Mouse (Mus musculus) forebrain, embryonic 16.5 days (tissue): ENCODE results near the gene Msi2. TPM values are rescaled to one million over a fixed set of nuclear protein-coding genes. Genes with fewer than 3 reads are reported as not detected.

Experiments used
- ATAC-seq: fragments of 200-750 bp; cut with Nextera tagmentation; 2 replicates; pipeline ENCODE4 v1.8.0; 2017; ENCODE audit warnings: mild to moderate bottlenecking, moderate library complexity
- H3K27ac ChIP-seq: fragments of 300-500 bp; sonication (generic); 2 replicates; pipeline ENCODE4 v1.5.1; 2014; ENCODE audit warnings: low read length, control low read depth
- H3K27me3 ChIP-seq: fragments of 300-500 bp; sonication (generic); replicated peaks from 2 replicates; pipeline ENCODE4 v1.6.1; 2014; ENCODE audit warnings: low read length; ENCODE audit not compliant: control insufficient read depth, insufficient read depth
- H3K36me3 ChIP-seq: fragments of 300-500 bp; sonication (generic); 2 replicates; pipeline ENCODE4 v1.6.1; 2014; ENCODE audit not compliant: control insufficient read depth, insufficient read depth
- H3K4me1 ChIP-seq: fragments of 300-500 bp; sonication (generic); replicated peaks from 2 replicates; pipeline ENCODE4 v1.6.1; 2014; ENCODE audit warnings: low read length; ENCODE audit not compliant: control insufficient read depth, insufficient read depth
- H3K4me2 ChIP-seq: fragments of 300-500 bp; sonication (generic); 2 replicates; pipeline ENCODE4 v1.6.1; 2014; ENCODE audit warnings: mild to moderate bottlenecking, low read length, control low read depth
- H3K4me3 ChIP-seq: fragments of 300-500 bp; sonication (generic); replicated peaks from 2 replicates; pipeline ENCODE4 v1.5.1; 2014; ENCODE audit warnings: mild to moderate bottlenecking, low read length, control low read depth
- H3K9ac ChIP-seq: fragments of 300-500 bp; sonication (generic); replicated peaks from 2 replicates; pipeline ENCODE4 v1.6.1; 2014; ENCODE audit warnings: low read depth, low read length, control low read depth
- H3K9me3 ChIP-seq: fragments of 300-500 bp; sonication (generic); 2 replicates; pipeline ENCODE4 v1.6.1; 2016; ENCODE audit warnings: low read length; ENCODE audit not compliant: control insufficient read depth
- WGBS: fragments of 180-500 bp; shearing (Covaris S2); extraction: QIAGEN DNeasy Blood & Tissue Kit; methylation state at CpG from one replicate; pipeline ENCODE4 v1.1.7; 2014; 5-methylcytosine and 5-hydroxymethylcytosine counted together
- polyA plus RNA-seq: library from polyadenylated mRNA; unstranded; fragments of >200 nt; fragmentation: Nextera tagmentation; extraction: Ambion mirVana; gene quantifications from 2 replicates; pipeline ENCODE4 v1.2.1, GENCODE M21; 2015

Gene Msi2
- polyA plus RNA-seq, 1 experiment from 2014 or later = 23.4 TPM

DNA sequence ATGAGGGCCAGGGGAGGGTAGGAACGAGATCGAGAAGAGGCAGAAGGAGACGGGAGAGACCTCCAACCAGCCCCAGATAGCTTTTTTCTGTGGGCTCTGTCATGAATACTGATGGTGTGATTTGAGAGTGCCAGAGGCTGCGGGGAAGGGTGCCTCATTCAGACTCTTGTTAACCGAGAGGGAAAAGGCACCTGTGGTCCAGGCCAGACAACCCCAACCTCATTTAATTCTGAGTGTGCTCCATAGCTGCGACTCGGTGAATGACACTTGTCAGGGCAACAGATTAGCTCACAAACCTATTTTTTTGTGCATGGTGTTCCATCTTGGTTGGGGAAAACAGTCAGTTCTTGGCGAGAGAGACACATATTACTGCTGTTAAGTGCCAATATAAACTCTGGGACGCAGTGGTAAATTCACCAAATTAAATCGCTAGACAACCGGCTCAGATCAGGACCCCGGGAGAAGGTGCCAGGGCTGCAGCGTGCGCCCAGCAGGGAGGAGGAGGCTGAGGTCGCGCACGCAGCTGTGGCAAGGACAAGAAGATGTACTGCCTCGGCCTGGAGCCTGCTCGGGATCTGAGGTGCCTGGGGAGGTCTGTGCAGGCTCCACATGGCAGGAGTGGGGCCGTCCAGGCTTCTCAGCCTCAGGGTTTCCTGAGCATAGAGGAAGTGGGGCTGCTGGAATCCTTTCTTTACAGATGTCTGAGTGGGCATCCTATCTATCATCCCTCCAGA lies 294.1 kb downstream of the Msi2 start:
- no peak overlapping the region for H3K4me2 ChIP-seq
- H3K36me3 ChIP-seq = no peaks in the 10 kb centered on the region
- no peaks in the 10 kb centered on the region for H3K9me3 ChIP-seq
- H3K27me3 ChIP-seq = no peaks in the 10 kb centered on the region
- WGBS = 28% methylated on average over 20 of the region's 20 CpGs
- H3K4me1 ChIP-seq = peaks cover 38% of the 10 kb centered on the region
- H3K9ac ChIP-seq = peak overlapping the region; percentile 38
- ATAC-seq = 0 out of 2 replicates have a peak, but pooled peaks have one; percentile 34
- H3K4me3 ChIP-seq = no peak overlapping the region
- H3K27ac ChIP-seq = no peak overlapping the region

DNA sequence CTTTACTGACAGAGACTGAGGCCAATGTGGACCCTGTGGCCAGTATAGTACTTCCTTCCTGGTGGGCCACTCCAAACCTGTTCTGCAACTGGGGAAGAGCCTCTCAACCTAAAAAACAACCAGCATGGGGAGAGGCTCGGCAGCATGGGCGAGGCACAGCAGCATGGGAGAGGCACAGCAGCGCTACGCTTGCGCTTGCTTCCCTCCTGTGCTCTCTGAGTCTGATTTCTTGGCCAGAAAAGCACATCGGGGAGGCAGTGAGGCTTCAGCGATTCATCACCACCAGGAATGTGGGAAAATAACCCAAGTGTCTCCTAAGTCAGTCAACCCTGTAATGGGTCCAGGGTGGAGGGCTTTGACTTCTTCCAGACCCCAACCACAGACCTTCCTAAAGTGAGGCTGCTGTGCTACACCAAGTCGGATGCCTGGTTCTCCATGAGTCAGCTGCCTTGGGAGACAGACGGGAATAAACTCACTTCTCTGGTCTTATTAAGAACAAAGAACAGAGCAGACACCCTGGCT lies 297.2 kb downstream of the Msi2 start:
- WGBS = 56% methylated on average over 9 of the region's 9 CpGs
- Histone ChIP-seq H3K9me3 (no peaks in the 10 kb centered on the region), H3K4me2 (no peak overlapping the region), H3K27ac (no peak overlapping the region), H3K36me3 (no peaks in the 10 kb centered on the region), H3K4me3 (no peak overlapping the region), H3K9ac (no peak overlapping the region), H3K4me1 (peaks cover 33% of the 10 kb centered on the region), H3K27me3 (no peaks in the 10 kb centered on the region)
- no peak for ATAC-seq

DNA sequence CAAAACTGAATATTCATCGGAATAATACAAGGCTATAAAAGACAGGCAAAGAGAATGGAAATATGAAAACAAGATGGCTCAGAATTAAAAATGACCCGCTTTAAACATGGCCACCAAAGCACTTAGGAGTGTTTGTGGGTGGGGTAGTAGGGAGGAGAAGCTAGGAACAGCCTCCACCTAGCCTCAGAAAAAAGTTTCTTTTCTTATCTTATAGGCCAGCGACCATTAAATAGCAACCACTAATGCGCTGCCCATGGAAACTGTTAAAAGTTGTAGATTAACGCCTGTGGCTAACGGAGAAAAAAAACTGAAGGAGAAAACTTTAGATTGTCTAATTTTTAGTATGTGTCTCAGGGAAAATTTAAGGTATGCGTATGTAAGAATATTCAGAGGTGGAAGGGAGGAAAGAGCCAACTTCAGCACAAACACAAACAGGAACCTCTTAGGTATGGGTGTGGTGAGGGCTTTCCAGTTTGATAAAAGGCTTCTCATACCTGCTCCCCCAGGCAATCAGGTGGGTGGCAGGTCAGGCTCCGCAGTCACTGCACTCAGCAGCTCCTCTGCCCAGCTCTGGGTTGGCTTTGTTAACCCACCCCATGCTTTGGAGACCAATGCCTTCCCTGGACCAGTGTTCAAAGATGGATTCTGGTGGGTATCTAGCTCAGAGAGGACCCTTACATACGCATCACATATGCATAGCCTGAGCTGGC lies 298.5 kb downstream of the Msi2 start:
- H3K4me2 ChIP-seq = no peak overlapping the region
- no peak overlapping the region for H3K9ac ChIP-seq
- H3K27me3 ChIP-seq = no peaks in the 10 kb centered on the region
- no peak overlapping the region for H3K4me3 ChIP-seq
- 82% methylated on average over 9 of the region's 9 CpGs for WGBS
- H3K27ac ChIP-seq = no peak overlapping the region
- no peaks in the 10 kb centered on the region for H3K9me3 ChIP-seq
- peaks cover 21% of the 10 kb centered on the region for H3K4me1 ChIP-seq
- no peak for ATAC-seq
- H3K36me3 ChIP-seq = no peaks in the 10 kb centered on the region

DNA sequence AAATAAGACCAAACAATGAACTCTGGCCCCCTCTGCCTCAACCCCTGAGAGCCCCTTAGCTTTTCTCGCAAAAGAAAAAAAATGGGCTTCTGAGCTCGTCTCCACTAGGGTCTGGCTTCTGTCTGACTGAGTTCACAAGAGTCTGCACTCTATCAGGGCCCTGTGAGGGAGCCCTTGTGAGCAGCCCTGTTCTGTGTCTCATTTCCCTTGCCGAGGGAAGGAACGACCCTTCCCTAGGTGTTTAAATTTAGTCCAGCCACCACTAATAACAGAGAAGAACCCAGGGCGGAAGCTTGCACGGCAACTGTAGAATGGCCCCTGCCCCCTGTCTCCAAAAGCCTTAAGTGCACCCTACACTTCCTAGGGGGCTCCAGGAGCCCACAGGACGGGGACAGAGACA lies 299.2 kb downstream of the Msi2 start:
- H3K27me3 ChIP-seq = no peaks in the 10 kb centered on the region
- H3K4me3 ChIP-seq = no peak overlapping the region
- H3K4me1 ChIP-seq = peaks cover 21% of the 10 kb centered on the region
- H3K9me3 ChIP-seq = no peaks in the 10 kb centered on the region
- no peak overlapping the region for H3K9ac ChIP-seq
- H3K4me2 ChIP-seq = no peak overlapping the region
- H3K27ac ChIP-seq = no peak overlapping the region
- no peaks in the 10 kb centered on the region for H3K36me3 ChIP-seq
- 52% methylated on average over 7 of the region's 7 CpGs for WGBS
- ATAC-seq = no peak

DNA sequence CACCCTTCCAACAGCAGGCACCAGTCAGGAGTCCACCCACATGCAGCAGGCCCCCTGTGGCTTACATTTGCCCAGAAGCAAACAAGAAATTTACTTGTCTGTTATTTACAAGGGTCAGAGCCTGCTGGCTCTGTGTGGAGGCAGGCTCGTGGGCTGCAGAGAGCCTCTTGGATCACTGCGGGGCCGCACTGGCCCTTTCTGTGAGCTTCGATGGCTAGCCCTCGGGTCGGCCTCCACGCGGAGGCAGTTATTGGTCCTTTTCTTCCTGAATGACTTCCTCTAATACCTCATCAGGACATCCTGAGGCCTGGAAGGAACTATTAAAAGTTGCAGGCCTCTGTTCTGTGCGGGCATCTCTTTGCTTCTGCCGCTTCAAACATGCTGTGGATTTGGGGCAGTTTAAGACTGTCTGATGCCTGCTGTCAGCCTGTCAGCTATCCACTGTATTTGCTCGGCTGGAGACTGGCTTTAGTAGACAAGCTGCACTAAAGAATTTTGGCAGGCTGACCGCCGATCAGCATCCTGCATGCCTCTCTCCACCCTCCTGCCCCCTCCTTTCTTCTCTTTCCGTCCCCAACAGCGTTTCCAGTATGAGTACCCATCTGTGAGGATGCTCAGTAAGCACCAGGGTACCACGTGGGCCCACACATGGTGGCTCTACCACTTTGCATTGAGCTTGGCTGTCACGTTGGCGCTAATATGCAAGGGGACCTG lies 304.0 kb downstream of the Msi2 start:
- no peaks in the 10 kb centered on the region for H3K36me3 ChIP-seq
- WGBS = 16% methylated on average over 18 of the region's 18 CpGs
- H3K4me3 ChIP-seq = no peak overlapping the region
- H3K27ac ChIP-seq = 0 out of 2 replicates have a peak overlapping the region, but pooled peaks have one; percentile 26
- peak; percentile 75 for ATAC-seq
- peaks cover 20% of the 10 kb centered on the region for H3K4me1 ChIP-seq
- H3K27me3 ChIP-seq = no peaks in the 10 kb centered on the region
- no peaks in the 10 kb centered on the region for H3K9me3 ChIP-seq
- H3K4me2 ChIP-seq = no peak overlapping the region
- no peak overlapping the region; the same call in 1 of the 2 replicates for H3K9ac ChIP-seq

DNA sequence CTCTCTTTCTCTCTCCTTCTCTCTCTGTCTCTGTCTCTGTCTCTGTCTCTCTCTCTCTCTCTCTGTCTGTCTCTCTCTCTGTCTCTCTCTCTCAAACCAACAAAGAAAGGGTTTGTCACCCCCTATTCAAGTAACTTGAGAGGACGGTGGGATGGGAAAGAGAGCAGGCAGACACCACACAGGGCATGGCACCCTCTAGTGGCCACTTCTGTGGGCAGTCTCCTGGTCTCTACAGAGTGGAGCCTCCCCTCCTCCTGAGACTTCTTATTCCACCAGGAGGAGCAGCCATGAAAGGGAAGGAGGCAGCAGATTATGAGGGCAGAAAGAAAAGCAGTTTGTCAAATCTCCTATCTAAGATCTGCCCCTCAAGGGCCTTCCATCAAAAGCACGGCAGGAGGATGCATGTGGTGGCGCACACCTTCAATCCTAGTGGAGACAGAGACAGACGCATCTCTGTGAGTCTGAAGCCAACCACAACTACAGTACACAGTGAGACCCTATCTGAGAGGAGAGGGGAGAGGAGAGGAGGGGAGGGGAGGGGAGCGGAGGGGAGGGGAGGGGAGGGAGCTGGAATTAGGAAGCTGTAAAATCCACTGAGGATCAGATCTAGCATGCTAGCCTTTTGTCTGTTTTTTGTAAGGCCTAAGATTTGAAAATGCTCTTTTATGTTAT lies 305.8 kb downstream of the Msi2 start:
- H3K4me2 ChIP-seq = no peak overlapping the region
- H3K4me1 ChIP-seq = peaks cover 23% of the 10 kb centered on the region
- peak; percentile 70 for ATAC-seq
- H3K9me3 ChIP-seq = no peaks in the 10 kb centered on the region
- H3K4me3 ChIP-seq = no peak overlapping the region
- 45% methylated on average over 4 of the region's 5 CpGs for WGBS
- H3K27me3 ChIP-seq = no peaks in the 10 kb centered on the region
- H3K9ac ChIP-seq = no peak overlapping the region
- no peak overlapping the region for H3K27ac ChIP-seq
- no peaks in the 10 kb centered on the region for H3K36me3 ChIP-seq

DNA sequence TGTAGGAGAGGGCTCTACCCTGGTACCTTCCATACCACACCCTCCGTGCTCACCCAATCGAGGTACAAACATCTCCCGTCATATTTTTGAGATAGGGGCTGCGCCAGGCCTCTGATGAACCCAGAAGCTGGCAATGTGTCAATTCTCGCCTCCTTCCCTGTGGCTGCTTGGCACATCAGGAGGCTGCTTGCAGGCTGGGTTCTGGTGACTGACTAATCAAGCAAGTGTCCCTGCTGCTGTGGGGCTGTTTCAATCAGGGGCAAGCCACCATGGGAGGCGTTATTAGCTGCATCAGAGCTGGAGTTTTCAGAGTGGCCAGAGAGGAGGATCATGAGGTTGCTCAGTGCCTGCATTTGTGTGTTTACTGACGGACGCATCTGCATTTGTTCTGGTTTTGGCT lies 310.0 kb downstream of the Msi2 start:
- H3K27ac ChIP-seq = no peak overlapping the region
- H3K4me3 ChIP-seq = no peak overlapping the region
- no peaks in the 10 kb centered on the region for H3K36me3 ChIP-seq
- no peaks in the 10 kb centered on the region for H3K9me3 ChIP-seq
- no peak overlapping the region for H3K9ac ChIP-seq
- H3K4me2 ChIP-seq = no peak overlapping the region
- peaks cover 42% of the 10 kb centered on the region for H3K4me1 ChIP-seq
- ATAC-seq = no peak
- 54% methylated on average over 8 of the region's 8 CpGs for WGBS
- H3K27me3 ChIP-seq = no peaks in the 10 kb centered on the region

DNA sequence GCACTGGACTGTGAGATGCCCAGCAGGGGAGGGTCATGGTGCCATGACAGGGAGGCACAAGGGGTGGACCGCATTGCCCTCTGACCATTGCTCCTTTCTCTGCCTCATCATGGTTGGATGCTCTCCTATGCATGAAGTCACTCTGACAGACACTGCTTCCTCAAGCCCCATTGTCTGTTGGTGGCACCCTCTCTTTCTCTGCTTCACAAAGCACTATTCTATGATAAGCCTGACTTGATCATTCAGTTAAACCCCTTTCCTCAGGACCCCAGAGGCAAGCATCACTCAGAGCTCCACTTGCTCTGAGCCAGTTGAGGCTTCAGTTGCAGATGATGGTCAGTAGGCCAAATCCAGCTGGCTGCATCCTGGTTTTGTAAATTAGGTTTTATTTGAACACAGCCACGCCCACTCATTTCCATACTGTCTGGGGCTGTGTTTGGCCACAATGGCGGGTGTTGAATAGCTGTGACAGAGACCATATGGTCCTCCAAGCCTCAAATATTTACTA lies 311.9 kb downstream of the Msi2 start:
- ATAC-seq = peak; percentile 19; the same call in 1 of the 2 replicates
- H3K9me3 ChIP-seq = no peaks in the 10 kb centered on the region
- no peaks in the 10 kb centered on the region for H3K27me3 ChIP-seq
- no peak overlapping the region for H3K9ac ChIP-seq
- peaks cover 53% of the 10 kb centered on the region for H3K4me1 ChIP-seq
- no peaks in the 10 kb centered on the region for H3K36me3 ChIP-seq
- 36% methylated on average over 3 of the region's 3 CpGs for WGBS
- no peak overlapping the region for H3K4me2 ChIP-seq
- H3K4me3 ChIP-seq = no peak overlapping the region
- H3K27ac ChIP-seq = 0 out of 2 replicates have a peak overlapping the region, but pooled peaks have one; percentile 36
